Mouse (Mus musculus): ENCODE measurements around the gene Slc5a10.
"Not testable (repeated sequence)": the region's sequence is repeated elsewhere in the genome, so short reads cannot be mapped to it uniquely, and the experiment has no call there.

The Slc5a10 gene

GRCm38 (mm10) chr11:61647956-61648748 is 72.5 kb downstream of the Slc5a10 start:
- DNase-seq (ENCODE audit: low read depth) = peak; percentile 52

DNA sequence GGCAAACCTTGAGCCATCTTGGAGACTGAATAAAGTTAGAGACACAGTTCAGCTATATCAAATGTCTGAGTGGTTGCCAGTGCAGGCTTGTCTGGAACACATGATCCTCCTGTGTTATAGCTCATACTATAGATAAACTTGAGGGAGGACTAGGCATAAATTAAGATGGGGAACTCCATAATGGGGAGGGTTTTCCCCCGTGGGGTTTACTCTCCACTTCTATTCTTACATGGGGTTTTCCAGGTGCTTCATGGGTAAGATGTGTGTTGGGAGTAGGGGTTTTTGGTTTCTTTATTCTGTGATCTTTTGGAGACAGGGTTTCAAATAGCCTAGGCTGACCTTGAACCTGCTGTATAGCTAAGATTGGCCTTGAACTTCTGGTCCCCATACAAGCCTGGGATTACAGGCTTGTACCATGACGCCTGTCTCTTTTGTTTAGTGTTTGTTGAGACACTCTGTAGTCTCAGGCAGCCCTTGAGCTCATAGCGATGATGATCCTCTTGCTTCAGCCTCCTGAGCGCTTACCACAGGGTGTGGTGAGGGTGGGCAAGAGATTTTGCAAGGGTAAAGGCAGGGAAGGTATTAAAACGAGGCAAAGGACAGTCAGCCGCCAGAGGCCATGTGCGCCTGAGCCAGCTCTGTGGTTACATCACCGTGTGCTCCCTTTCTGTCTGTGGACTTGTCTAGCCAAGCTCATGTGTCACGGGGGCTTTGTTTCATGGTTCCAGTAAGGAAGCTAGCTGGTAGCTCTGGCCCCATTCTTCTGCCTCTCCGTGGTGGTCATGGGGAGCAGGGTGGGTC is 73.3 kb downstream of the Slc5a10 start:
- no peak for DNase-seq (ENCODE audit: low read depth)

GRCm38 (mm10) chr11:61646499-61647039 is 74.1 kb downstream of the Slc5a10 start:
- no peak for DNase-seq (ENCODE audit: low read depth)

GRCm38 (mm10) chr11:61645357-61645857 is 75.2 kb downstream of the Slc5a10 start:
- DNase-seq (ENCODE audit: low read depth) = no peak

DNA sequence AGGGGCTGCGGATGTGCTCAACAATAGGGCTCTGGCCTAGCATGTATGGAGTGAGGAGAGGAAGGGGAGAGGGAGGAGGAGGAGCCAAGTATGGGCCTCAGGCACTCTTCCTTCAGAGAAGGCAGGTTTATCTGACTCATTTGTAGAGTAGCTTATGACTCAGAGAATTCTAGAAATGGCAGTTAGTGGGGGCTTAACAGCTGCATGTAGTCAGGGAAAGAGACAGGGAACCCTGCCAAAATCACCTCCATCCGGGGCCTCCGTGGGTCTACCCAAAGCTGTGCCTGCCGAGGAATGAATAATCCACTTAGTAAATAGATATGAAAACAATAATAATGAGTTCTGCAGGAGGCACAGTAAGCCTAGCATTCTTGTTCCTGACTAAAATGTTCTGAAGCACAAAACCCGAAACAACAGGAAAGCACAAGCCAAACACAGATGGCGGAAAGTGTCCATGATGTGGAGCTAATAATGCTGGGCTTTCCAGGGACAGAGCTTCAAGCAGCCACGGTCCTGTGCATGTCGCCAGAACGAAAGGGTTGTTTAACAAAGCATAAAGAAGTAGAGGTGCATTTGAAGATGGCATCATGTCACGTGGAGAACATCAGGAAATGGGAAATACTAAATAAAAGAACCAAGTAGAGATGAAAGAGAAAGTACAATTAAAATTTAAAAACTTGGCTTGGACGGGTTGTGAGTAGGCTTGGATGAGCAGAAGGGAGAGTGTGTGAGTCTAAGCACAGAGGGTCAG is 75.9 kb downstream of the Slc5a10 start:
- peak; percentile 48 for DNase-seq (ENCODE audit: low read depth)

GRCm38 (mm10) chr11:61643184-61643961 is 77.3 kb downstream of the Slc5a10 start:
- DNase-seq (ENCODE audit: low read depth) = no peak

- DNase-seq (ENCODE audit: low read depth) = peak; percentile 47
Observed at GRCm38 (mm10) chr11:61642106-61642505, 78.5 kb downstream of the Slc5a10 start.

DNA sequence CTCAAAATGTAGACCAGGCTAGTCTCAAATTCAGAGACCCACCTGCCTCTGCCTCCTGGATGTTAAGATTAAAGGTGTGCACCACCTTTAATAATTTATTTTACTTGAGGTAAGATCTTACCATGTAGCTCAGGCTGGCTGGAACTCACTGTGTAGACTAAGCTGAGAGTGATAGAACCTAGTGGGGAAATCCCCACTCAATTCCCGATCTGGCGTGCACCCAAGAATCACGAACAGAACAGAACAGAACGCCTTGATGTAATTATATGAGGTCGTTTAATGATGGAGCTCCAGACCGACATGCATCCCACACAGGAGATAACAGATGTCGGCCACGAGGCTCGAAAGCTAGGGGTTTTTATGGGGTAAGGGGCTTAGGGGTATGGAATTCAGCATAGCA is 80.0 kb downstream of the Slc5a10 start:
- DNase-seq (ENCODE audit: low read depth) = not testable (repeated sequence)

GRCm38 (mm10) chr11:61639601-61640177 is 80.9 kb downstream of the Slc5a10 start:
- no peak for DNase-seq (ENCODE audit: low read depth)

GRCm38 (mm10) chr11:61638764-61639536 is 81.7 kb downstream of the Slc5a10 start:
- DNase-seq (ENCODE audit: low read depth) = no peak

- DNase-seq (ENCODE audit: low read depth) = no peak
Observed at GRCm38 (mm10) chr11:61637856-61638255, 82.8 kb downstream of the Slc5a10 start.

- no peak for DNase-seq (ENCODE audit: low read depth)
Observed at GRCm38 (mm10) chr11:61637413-61637812, 83.2 kb downstream of the Slc5a10 start.

DNA sequence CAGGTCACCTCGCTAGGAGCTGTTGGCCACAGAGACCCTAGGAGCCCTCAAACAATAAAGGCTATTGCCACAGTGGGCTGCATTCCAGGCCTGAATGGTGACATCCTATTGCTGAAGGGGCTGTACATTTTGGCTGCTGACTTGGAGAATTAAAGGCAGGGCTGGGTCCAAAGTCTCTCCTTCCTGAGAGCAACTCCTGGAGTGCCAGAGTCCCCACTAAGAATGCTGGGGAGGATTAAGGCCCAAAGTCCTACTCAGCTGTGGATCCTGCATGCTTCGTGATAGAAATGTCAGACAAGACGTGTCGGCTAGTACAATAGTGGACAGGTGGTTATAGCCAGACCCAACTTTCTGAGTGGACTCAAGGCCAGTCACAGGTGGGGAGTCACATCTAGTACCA is 84.3 kb downstream of the Slc5a10 start:
- not testable (repeated sequence) for DNase-seq (ENCODE audit: low read depth)

DNA sequence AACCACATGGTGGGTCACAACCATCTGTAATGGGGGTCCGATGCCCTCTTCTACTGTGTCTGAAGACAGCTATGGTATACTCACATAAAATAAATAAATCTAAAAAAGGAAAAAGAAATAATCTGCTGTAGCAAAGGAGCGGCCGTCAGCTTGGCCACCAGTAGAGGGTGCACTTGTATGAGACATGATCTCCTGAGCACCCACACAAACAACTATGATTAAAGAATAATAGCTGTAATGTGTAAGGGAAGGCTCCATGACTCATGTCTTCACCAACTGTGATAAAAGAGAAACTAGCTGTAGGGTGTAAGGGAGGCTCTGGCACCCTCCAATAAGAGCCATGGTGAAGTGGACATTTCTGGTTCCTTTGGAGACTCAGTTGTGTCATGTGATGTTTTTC is 91.0 kb downstream of the Slc5a10 start:
- DNase-seq (ENCODE audit: low read depth) = no peak

GRCm38 (mm10) chr11:61626509-61626908 is 94.1 kb downstream of the Slc5a10 start:
- no peak for DNase-seq (ENCODE audit: low read depth)

DNA sequence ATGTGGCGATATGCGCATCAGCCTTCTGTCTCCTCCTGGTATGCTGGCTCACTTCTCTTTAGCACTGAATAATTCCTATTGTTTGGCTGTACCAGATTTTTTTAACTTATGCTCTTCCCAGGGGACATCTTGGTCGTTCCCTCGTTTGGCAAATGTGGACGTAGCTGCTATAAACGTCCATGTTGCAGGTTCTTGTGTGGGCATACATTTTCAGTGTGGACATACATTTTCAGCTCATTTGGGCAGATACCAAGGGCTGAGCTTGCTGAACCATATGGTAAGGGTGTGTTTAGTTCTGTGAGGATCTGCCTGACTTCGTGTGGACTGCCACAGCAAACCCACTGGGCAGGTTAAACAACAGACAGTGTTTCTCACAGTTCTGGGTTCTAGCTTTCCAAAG is 95.5 kb downstream of the Slc5a10 start:
- no peak for DNase-seq (ENCODE audit: low read depth)

Measured in fibroblast of lung, adult 2 months (primary cell).